Mouse (Mus musculus) spleen, postnatal 10 days (tissue): ENCODE measurements around the gene Ppib.

Experiments
- DNase-seq, 2 experiments: peaks; one replicate each; pipeline ENCODE4 v3.0.0; 2021 to 2022; ENCODE audit warnings: low spot score in 2 of 2

The Ppib gene

DNA sequence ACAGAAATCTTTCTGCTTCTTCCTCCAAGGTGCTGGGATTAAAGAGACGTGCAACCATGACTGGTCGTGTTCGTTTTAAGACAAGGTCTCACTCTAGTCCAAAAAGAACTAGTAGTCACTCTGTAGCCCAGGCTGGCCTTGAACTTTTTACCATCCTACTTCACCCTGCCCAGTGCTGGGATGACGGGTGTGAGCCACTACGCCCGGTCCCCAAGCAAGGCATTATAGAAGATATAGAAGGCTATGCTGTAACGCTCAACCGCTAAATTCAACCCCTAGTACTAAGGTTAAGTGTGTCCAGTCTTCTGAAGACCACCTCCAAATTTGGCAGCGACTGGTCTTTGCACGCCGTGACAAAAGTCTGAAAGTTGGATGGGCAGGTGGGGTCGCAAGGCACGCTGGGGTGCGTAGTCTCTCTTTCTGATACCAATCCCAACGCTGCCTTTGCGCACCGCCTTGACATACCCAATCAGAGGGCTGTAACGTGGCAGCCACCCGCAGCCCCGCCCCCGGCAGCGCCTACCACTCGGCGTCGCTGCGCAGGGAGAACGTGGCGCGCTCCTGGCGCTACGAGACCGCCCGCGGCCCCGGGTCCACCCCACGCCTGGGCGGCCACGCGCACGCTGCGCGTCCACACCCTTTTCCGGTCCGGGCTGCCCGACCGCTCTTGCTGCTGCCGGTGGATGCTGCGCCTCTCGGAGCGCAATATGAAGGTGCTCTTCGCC, at the start of gene Ppib:
Ppib (plus strand) TSS at position 640 of the 725 bp plus-strand sequence.
- peak; percentile 92 to 98 for DNase-seq

DNA sequence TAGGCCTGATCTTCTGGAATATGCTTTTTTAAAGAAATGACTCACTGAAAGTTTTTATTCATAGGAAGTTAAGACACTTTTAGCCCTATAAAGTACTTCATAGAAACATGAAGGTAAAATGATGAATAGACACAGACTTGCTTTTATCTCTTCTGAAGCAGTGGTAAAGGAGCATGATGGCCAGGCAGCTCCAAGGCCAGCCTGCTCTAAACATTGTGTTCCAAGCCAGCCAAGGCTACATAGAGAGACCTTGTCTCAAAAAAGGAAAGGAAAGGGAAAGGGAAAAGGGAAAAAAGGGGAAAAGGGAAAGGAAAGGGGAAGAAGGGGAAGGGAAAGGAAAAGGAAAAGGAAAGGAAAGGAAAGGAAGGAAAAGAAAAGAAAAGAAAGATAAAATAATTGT, 39.4 kb upstream of the Ppib start:
- DNase-seq, result no peak

DNA sequence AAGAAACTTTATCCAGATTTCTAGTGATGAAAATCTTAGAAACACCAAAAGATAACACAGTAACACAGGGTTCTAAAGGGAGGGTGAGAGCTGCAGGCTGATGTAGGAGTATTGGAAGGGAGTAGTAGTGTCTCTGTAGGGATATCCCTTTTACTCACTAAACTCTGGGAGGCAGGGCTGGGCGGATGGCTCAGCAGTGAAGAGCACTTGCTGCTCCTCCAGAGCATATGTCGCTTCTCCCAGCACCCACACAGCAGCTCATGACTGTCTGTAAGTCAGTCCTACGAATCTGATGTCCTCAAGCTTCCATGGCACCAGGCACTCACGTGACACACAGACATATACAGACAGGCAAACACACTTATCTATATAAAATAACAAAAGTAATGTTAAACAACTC, 21.9 kb upstream of the Ppib start:
- no peak for DNase-seq

DNA sequence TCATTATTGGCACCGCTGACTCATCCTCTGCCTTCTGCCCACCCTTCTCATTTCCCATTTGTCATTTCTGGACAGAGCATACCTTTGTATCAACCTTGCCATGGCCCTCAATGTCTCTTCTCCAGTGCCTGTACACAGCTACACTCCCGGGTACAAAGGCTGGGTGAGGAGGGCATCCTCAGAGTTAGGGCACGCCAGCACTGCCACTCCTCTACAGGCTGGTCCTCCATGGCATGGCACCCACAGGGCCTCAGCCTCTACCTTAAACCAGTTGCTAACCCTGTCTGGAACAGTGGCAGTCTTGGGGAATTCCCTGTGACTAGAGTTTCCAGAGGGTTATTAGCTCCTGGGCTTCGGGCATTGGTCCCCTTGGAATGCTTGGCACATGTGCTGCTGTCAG, 21.4 kb upstream of the Ppib start:
- DNase-seq, result no peak

DNA sequence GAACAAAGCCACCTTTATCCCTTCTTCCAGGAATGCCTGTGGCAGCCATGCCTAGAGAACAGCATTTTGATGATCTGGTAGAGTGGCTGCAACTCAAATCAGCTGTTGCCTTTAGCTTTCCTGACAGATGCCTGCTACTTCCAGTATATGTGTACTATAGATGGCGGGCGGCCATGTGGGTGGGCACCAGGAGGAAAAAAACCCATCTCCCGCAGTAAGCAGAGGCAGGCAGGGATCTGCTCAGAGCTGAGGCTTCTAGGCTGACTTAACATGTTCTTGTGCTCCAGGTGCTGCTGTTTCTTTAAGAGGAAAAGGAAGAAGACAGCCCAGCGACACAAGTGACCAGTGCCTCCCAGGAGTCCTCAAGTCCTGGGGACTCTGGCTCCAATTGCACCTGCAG, 20.7 kb upstream of the Ppib start:
- no peak for DNase-seq

DNA sequence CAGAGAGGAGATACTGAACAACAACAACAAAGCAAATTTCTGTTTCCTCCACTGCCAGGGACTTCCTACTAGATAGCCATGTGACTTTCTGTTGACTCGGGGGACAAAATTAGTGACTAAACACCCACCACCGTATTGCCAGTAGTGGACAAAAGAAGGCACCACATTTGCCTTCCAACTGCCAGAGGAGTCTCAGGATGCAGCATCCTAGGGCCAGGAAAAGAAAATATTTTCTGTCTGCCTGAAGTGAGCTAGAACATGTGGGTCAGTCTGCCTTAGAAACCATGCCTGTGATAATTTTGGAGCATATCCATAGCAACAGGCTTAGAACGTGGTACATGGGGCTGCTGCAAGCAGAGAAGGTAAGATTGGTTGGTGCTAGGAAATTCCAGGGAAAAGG, 19.2 kb upstream of the Ppib start:
- DNase-seq, result no peak

DNA sequence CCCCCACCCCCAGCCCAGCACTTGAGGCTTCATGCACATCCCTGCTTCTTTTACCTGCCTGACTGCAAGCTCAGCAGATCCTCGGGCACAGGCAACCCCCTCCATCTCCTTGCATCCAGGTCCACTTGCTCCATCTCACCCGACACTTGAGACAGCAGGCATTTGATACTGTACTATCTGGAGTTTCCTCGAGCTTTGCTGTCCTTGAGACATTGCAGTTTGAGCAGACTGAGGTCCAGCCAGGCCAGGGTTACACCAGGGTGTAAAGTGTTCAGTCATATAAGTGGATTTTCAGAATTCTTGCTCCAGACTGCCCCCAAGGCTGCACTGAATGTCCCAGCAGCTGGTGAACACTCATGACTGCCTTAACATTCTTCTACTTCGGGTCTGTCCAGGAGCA, 17.7 kb upstream of the Ppib start:
- DNase-seq, result no peak

DNA sequence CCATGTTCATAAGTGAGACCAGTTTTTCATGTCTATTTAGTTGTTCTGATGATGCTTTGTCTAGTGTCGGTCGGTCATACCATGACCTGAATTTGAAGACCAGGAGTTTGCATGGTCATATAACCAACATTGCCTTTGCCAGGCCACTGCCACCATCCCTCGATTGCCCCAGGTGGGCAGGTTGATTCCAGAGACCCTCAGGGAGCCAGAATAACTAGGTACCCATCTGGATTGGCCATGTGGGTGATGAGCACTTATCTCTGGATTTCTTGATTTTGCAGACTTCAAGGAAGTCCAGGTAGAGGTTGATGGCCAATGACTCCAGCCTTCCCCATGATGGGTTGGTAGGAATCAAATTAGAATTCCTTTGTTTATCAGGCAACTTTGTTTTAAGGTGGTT, 16.8 kb upstream of the Ppib start:
- no peak for DNase-seq

DNA sequence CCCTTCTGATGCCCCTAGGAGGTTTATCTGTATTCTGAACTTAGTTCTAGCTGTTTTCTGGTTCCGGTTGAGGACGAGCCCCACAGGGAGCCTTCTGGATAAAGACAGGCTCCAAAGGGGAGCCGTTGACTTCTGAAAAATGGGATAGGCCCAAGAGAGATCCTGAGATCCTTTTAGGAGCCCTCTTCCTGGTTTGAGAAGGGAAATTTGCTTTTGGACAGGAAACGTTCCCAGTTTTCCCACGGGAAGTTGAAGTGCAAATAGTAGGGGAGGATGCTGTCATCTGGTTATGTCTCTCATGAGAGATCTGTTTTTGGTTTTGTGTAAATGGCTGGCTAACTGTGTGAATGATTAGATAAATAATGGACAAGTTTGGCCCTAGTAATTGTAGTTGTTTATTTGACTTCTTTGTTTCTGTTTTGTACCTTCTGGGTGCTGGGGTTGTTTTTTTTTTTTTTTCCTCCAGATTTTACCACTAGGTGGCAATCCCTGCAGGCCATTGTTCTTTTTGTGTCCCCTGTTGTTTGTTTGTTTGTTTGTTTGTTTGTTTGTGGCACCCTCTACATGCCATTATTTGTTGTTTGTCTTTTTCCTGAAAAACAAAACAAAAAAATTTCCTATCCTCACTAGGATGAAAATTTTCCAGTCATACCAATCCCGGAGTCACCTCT, 10.0 kb upstream of the Ppib start:
- no peak for DNase-seq

DNA sequence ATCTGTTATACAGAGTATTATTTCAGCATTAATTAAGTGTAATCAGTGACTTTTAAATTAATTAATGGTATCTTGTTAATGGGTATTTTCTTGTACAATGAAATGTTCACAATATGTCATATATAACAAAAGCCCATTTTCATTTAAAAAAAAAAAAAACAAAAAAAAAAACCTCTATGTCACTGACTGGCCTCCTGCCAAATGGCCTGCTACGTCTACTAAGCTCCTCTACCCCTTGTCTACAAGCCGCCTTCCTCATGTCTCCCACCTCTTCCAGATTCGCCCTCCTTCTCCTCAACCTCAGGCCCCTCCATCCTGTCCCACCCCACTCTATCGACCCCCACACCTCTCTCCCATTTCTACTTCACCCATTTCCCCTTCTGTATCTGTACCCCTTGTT, 8.5 kb upstream of the Ppib start:
- no peak for DNase-seq

DNA sequence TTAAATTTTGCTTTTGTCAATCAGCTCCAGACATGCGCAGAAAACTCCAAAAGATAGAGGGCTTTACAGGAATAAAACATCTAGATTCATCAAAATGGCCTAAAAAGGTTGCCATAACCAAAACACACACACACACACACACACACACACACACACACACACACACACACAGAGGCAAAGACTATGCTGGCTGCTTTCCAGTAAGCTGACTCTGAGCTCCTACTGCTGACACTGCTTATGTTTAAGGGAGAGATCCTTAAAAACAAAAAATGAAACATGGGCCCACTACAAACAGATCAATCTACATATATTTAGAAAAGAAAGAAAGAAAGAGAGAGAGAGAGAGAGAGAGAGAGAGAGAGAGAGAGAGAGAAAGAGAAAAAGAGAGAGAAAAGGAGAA, 7.3 kb upstream of the Ppib start:
- no peak for DNase-seq

DNA sequence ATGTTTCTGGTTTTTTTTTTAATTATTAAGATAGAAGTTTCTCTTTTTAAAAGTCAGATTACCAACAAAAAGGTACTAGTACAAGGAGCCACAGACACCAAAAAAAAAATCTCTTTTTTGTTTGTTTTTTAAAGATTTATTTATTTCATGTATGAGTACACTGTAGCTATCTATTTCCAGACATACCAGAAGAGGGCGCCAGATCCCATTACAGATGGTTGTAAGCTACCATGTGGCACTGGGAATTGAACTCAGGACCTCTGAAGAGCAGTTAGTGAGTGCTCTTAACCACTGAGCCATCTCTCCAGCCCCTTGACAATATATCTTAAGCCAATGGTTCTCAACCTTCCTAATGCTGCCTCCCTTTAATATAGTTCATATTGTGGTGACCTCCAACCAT, 6.4 kb upstream of the Ppib start:
- no peak for DNase-seq

DNA sequence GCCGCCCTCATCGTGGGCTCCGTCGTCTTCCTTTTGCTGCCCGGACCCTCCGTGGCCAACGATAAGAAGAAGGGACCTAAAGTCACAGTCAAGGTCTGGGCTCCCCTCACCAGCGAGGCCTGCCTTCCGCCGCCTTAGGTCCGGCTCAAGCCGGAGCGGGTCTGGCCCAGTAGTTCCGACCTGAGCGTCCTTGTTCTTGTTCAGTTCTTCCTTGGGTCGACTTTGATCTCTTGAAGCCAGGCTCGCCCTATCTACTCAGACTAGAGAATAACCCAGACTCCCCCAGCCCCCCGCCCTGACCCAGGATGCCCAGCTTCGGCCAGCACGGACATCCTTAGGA, 256 bp downstream of the Ppib start:
- DNase-seq, result no peak

DNA sequence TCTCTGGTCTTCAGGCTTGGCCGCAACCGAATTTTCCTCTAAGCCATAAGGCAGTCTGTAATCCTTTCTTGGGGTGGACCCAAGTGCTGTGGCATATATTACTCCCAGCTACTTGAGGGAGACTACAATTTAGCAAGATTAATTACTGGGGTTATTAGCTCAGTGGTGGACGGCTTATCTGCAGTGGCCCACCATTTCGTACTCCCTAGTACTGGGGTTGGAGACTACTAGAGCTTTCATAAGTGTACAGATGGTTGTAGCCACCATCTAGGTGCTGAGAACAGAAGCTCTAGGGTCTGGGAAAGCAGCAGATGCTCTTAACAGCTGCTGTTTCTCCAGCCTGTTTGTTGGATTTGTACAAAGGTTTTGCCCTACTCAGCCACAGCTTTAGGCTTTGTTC, 964 bp downstream of the Ppib start:
- DNase-seq, result peak in 1 of 2 experiments; percentile 25

DNA sequence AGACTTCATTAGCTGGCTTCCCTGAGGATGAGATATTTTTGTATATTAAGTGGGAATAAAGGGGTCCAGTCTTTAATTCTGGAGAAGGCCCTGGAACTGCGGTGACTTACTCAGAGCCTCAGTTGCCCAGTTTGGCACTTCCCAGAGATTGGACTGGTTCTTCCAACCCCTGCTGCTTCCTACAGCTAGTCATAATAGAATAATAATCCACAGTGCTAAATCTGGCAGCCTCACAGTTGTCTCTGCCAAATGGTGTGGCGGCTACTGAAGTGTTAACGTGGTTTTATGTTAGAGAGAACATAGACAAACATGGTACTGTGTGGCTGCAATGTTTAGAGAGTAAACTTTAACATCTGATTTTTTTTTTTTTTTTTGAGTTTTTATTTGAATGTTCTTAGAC, 1.6 kb downstream of the Ppib start:
- DNase-seq, result no peak

DNA sequence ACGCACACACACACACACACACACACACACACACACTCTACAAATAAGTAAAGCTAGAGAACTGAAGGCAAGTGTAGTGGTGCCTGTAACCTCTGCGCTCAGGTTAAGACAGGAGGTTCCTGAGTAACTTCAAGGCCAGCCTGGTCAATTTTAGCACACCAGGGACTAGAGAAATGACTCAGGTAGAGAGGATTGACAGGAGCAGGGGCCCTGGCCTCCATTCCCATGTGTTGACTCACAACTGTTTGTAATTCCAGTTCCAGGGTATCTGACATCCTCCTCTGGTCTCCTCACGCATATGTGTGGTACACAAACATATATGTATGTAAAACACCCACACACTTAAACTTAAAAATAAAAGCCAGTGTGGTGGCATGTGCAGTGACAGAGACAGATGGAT, 3.4 kb downstream of the Ppib start:
- no peak for DNase-seq

DNA sequence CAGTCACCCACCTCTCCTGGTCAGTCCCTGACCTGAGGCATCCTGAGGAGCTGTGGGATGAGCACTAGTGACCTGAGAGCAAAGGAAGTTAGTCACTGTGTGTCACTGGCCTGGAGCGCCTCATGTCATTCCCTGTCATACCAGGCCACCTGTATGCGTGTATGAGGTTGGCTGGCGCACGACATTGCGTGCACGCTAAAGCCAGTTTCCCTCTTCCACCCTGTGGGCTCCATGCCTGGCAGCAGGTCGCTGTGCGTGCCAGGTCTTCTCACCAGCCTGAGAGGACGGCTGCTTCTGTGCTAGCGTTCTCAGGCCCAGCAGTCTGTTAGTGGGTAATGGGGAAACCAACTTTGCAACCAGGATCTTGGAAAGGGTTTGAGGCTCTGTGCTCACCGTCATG, 4.3 kb downstream of the Ppib start:
- DNase-seq, result no peak

DNA sequence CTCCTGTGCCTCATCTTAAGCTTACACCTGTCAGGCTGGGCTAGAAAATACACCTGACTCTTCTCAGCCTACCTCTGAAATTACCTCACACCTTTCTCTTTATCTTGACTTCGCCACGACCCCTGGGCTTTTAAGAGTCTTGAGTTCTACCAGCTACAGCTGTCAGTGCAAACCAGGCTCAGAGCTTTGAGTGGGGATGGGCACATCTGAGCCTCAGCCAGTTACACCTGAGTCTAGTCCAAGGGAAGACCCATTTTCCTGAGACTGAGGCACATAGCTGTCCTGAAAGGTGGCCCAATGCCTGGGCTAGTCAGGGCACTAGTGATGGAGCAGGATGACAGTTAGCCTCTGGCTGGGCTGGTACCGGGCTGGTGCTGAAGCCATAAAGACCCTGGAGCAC, 6.8 kb downstream of the Ppib start:
- DNase-seq, result no peak

DNA sequence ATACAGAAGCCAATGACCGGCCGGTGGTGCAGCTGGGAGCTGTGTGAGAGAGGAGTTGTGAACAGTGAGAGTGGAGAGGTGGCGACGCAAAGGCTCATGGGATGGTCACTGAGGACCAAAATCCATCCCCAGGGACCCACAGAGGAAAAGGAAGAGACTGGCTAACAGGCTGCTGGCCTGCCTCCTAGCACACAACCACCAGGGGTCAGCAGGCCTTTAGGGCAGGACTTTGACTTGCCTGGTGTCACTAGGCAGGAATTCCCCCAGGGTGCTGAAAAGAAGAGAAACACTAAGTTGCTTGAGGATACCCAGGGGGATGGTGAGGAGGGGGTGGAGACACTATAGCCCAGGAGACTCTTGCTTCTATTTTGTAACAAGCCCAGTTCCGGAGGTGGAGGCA, 7.5 kb downstream of the Ppib start:
- peak; percentile 49 to 76 for DNase-seq

DNA sequence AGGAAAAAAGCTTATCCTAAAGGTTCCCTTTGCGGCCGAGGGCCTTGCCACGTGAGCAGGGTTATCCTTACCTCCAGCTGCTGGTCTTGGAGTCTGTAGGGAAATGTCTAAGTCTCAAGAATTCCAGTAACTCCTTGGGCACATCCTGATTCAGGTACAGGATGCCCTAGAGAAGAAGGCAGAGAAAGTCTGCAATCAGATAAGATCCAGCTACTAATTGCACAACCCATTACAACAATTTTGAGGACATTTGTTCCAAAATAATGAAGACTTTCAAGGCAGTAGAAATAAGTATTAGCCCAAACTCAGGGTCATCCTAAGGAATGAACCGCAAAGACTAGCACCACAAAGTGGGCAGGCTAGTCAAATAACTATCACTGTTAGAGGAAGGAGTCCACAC, 8.0 kb downstream of the Ppib start:
- no peak for DNase-seq

DNA sequence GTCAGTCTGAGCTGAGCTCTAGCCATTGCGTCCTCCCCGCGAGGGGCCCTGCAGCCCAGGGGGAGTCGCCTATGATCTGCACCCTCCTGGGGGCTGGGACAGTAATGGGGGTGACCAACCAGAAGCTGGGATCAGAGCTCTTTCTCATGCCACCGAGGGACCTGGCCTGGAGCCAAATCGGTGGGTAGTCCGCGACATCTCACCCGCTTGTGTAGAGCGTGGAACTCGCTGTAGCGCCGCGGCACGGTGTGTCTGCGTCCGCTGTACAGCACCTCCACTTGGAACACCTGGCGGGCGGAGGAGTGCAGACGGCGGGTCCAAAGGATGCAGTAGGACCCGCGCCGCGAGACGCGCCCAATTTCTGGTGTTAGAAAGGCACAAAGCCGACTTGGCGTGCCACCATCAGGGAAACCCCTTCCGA, 9.0 kb downstream of the Ppib start:
- DNase-seq, result peak; percentile 74 to 83

DNA sequence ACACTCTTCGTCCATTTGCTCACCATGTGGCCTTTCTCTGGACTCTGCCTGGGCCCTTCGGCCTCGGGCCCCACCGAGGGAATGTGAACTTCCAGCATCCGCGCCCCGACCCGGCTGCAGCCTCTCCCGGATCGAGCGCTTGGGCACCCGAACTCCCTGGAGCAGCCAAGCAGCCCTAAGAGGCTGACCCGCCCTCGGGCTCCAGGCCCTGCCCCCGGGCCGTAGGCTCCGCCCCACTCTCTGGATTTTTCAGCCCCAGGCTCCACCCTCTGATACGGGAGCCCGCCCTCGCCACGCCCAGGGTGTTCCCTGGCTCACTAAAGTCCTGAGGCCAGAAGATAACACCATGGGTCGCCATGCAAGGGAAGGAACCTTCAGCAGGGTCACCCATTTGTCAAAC, 9.6 kb downstream of the Ppib start, which contains the start of gene Snx22:
Snx22 (minus strand) TSS at position 137 of the 400 bp plus-strand sequence.
- DNase-seq, result peak; percentile 96 to 98

DNA sequence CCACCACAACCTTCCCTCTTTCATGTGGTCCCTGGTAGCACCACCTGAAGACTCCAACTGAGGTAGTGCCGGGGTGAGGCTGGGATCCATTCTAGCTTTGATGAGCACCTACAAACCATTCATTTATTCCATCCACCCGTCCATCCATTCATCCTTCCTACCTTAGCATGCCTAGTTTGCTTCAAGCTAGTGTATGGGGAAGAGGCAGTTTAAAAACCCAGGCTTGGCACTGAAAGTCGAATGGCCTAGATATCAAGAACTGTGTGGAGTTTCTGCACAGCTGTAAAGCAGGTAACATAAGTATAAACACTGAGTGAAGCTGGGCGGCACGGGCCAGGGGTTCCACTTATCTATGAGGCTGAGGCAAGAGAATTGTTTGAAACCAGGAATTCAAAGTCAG, 10.1 kb downstream of the Ppib start:
- peak; percentile 28 to 43 for DNase-seq

DNA sequence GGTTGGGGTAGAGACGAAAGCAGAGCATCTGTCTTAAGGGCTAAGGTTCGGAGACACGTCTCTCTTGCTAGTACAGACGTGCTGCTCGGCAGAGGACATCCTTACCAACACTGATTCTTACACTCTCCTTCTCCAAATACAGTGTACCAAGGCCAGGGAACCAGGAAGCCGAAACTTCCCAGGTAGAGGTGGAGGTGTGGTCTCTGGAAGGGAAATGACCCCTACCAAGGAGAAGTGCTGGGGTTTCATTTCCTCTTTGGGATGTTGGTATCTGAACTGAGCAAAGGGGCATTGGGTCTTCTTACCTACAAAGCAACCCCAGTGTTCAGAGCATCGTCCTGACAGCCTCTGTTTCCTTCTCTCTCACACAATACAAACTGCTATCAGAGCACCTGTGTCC, 12.7 kb downstream of the Ppib start:
- DNase-seq, result no peak
